Mouse (Mus musculus) spleen, postnatal 36 days (tissue): Measurements from ENCODE around the gene Ntrk2.

Source experiments
- DNase-seq, 2 experiments: peaks; one replicate each; pipeline ENCODE4 v3.0.0; 2022; ENCODE audit warnings: low spot score in 2 of 2, mixed read lengths in 1 of 2

The Ntrk2 gene

DNA sequence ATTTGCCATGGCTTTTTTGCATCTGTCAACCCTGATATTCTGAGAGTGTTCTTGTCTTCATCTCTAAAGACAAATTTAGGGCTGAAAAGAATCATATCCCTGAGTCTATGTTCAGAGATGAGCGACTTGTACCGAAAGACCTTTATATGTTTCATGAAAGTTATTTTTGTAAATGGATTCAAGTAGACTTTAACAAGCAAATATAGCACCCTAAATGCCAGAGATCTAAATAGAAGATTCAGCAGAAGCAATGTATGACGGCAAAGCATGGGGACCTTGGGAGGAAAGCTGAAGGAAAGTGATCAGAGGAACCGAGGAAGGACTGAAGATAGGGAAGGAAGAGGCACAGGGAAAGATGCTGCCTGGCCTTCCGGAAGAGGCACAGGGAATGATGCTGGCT, 303.7 kb downstream of the Ntrk2 start:
- no peak for DNase-seq

DNA sequence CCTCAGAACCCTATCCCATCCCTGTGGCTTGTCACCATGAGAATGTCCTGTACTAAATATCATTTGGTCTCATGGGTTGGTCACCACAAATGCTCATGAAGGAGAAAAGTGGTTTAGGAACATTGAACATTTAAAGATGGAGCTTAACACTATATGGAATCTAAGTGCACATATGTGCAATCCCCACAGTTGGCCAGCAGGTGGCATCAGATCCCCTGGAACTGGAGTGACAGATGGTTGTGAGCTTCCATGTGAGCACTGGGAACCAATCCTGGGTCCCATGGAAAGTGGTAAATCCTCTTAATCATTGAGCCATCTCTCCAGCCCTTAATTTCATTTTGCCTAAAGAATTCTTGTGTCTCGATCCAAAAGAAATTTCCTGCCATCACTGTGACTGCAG, 308.3 kb downstream of the Ntrk2 start:
- no peak for DNase-seq

DNA sequence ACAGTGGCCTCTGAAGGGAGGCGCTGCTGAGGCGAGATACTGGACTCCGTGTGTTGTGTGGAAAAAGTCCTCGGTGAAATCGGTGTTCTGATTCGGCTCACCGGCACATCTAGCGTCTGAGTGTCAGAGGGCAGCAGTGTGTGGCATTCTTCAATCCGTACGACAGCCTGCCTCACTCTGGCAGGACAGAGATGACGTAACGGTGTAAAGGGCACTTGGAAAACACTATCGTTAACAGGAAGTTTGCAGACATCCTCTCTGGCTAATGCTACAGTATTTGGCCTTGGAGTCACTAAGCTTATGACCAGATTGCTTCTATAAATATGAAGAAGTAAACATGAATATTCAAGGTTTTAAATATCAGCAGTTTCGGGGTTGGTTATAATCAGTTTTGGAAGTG, 309.2 kb downstream of the Ntrk2 start:
- no peak for DNase-seq

DNA sequence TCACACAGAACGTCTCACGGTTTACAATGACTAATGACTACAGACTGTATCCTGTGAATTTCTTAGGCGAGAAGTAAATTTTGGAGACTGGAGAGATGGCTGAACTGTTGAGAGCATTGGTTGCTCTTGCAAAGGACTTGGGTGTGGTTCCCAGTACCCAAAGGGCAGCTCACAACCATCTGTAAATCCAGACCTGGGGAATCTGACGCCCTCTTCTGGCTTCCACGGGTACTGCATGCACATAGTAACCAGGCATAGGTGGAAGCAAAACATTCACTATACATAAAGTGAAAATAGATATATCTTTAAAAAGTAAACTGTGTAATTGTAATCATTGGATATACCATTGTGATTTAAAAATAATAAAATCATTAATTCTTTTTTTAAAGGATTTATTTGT, 310.9 kb downstream of the Ntrk2 start:
- DNase-seq: no peak

DNA sequence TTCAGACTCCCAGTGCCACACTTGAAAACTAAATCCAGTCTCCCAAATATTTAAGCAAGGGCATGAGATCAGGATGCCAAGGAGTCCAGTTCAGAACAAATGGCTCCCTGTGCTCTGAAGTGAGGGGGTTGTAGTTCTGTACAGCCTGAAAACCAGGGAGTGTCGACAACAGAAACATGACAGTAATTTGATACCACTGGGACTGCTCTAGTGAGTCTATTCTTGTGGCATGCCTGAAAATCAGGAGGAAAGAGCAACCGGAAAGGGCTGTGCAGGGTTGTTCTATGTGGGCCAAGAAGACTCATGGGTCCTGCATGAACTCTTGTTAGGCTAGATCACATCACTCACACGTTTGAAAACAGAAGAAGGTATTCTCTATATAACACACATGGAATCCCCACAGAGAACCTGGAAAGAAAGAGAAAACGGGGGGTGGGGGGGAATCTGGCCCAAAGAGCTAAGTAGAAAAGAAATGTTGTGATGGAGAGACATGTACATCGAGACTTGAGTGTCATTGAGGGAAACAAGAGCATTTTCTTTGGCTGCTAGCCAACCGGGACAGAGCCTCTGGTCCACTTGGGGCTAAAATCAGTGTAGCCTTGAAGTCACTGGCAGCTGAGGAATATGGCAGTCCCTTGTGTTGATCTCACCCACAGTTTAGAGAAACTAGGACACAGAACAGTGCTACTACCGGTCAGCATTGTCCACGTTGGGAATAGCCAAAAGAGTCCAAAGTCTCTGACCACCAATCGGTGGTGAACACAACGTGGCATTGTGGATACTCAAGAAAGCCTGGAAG, 313.4 kb downstream of the Ntrk2 start:
- DNase-seq: no peak

DNA sequence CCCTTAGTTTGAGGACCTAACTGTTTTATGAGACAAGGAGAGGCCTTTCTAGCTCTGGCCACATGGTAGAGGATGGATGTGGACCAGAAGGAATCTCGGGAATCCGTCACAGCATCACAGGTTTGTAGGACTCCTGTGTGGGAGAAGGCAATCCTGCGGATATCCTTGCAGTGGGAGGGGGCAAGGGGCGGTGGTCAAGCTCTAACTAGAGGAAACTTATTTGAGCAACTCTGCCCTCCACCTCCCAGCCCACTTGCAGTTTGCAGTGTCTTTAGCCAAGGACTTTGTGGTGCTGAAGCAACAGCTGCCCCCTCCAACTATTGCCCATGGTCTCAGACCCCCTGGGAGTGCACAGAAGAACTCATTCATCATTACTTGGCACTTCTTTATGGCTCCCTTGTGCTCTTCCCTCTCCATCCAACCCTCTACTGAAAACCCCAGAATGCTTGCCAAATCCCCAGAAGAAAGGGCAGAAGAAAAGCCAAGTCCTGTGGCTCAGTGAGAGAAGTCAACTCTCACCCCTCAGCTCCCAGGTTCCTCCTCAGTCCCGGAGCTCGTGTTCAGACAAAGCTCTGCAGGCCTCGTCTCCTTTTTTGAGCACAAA, 336.9 kb downstream of the Ntrk2 start:
- no peak for DNase-seq

DNA sequence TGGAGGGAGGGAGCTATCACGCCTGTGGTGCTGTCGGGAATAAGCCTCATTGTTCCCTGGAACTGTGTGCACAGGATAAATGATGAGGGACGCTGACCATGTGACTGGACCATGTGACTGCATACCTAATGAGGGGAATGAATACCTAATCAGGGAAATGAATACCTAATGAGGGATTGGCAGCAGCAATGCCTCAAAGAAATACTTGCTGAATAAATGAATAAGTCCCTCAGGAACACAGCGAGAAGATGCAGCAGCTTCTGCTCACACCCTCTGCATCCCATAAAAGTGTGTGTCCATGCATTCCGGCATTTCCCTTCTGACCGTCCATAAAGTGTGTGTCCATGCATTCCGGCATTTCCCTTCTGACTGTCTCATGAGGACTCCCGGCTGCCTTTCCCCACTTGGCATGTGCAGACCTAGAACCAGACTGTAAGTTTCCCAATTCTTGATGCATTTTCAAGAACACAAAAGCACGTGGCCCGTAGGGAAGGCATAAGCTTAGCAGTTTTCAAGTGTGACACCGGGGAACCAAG, 338.0 kb downstream of the Ntrk2 start:
- no peak for DNase-seq

DNA sequence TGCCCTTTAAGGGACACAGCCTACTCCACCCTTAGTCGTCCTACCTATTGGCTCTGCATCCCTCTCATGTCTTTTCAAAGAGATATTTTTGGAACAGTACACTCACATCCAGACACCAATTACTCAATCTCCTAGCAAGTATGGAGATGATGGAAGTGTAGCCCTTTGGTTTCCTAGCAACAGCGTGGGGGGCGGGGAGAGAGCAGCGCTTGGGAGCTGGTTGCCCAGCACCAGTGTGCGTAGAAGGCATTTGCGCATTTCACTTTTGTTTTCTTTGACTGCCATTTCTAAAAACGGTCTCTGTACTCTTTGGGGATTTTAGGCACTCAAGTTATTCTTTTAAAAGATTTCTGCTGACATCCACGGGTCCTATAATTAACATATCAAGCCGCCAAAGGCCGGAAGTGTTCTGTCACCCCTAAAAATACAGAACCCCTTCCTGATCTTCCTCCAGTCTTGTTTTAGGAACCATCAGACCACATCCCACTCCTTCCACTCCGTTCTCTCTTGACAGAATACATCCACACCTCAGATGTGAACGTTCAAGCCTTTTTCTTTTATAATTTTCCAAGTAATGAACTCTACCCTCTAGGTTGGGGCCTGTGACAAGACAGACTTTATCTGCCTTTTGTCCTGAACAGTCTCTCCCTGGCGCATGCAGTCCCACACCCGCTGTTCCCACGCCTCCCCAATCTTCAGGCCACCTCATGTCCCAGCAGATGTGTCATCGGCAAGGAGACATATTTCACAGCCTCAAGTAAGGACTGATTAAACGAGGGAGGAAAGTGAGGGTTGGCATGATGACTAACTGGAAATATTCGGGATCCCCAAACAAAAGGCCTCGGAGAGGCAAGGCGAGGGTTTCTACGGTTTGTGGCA, 339.5 kb downstream of the Ntrk2 start:
- no peak for DNase-seq

DNA sequence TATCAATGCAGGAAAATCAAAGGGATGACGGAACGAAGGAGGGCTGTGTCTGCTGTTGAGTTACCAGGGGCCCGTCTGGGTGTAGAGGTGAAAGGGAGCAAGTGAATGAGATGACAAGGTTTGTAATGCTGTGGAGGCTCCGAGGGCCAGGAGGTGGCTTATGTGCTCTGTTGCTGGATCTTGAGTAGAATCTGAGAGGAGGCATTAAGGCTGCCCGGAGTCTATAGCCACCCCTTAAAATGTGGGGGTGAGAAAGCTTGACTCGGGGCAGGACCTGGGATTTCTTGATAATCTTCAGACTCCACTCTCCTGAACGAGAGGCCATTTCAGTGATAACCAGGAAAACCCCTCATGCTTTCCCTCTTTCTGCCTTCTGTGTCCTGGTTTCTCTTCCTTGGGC, 340.2 kb downstream of the Ntrk2 start:
- DNase-seq: no peak

DNA sequence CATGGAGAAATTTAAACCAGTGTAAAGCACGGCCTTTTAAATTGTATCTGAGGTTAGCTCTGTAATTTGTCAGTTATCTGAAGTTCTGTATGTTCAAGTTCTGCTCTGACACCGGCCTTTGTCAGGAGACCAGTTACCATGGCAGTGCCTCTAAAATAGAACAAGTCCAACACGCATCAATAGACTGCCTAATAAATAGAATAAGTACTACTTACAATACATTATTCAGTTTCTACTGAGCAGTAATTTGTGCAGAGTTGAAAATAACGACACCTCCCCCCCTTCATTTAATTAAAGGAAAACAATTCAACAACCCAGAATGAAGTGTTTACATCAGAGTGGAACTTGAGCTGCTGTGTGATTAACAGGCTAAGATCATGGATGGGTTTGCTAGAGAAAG, 341.6 kb downstream of the Ntrk2 start:
- no peak for DNase-seq

DNA sequence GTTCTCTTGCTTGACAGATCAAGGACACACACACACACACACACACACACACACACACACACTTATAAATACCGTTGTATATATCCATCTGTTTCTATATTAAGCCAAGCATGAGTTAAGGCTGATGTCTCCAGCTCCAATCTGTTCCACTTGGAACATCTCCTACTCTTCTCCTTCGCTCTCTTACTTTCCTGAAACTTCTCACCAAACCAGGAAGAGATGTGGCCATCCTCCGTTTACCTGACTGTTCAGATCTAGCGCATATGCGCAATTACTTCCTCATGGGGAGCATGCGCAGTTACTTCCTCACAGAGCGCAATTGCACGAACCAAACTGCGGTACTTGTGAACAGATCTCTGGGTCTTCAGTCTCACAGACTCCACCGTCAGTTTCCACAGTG, 342.4 kb downstream of the Ntrk2 start:
- DNase-seq: no peak

DNA sequence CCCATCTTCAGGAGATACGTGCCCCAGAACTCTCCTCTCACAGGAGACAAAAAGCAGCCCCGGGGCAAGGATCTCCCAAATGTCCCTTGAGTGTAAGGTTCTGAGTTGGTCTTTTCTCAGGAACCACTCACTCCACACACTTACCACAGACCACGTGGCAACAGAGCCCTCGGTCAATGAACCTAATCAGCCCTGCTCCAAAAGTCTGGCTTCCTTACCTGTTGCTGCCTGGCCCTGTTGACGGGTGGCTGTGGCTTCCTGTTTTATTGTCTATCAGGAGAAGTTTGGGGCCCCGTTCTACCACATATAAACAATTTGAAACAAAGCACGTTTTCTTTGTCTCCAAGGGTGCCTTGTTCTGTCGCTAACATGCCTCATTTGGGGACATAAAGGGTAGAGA, 357.6 kb downstream of the Ntrk2 start:
- no peak for DNase-seq

DNA sequence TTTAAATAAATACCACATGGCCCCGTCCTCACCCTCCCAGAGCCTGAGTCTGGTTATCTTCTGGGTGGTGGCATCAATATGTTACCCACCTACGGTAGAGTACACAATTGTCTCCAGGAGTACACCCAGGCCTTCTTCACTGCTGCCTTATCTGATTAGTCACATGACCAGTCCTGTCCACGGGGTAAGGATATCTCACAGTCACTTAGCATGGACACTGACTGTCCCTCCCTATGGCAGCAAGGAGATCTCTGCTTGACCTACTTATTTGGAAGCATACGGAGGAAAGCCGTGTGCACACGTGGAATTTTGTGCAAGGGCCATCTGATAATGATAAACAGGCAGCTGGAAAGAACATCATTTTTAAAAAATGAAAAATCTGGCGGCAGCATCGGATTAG, 367.5 kb downstream of the Ntrk2 start:
- DNase-seq: no peak

DNA sequence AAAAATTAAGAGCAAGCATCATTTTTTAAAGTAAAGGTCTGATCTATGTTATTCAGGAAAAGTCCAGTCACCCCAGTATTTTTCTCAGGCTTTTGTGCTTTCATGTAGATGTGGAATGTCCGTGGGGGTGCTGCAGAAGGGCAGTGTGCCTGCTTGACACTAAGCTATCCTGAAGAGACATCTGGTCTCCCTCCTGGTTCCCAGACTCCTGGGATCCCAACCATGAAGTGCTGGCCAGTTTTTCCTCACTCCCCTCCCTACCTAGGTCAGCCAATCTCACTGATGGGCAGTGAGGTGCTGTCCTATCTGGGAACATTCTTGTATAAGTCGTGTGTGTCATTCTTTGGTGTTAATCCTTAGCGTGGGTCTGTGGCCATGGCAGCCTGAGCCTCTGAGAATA, 369.7 kb downstream of the Ntrk2 start:
- no peak for DNase-seq

DNA sequence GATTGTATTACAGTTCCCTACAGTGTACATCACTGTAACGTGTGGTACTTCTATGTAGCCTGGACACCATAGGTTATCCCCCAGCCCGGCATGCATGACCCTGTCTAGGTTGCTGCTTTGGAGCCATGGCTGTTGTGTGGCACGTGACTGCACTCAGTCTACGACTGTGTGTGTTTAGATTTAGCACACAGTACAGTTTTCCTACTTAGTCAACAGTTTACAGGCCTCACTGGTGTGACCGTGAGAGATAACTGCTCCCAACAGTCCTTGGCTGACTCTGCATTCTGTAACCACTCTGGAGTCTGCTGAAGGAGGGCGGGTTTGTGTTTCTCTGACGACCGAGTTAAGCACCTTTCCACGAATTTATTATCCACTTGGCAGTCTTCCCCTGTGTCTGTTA, 370.1 kb downstream of the Ntrk2 start:
- DNase-seq: no peak

DNA sequence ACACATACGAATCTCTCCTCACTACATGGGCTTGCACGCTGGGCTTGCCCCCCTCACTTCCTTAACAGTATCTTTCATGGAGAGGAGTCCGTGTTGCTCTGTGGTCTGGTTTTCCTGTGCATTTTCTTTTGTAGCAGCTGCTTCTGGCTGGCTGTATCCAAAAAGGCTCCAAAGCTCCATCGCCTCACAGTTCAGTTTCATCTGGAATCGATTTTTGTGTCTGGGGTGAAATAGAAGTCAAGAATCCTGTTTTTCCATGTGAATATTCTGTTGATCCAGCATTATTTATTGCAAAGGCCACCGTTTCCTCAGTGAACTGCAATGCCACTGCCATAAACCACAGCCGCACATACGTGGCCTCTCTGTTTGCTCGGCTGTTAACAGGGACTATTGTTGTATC, 370.6 kb downstream of the Ntrk2 start:
- DNase-seq: no peak

DNA sequence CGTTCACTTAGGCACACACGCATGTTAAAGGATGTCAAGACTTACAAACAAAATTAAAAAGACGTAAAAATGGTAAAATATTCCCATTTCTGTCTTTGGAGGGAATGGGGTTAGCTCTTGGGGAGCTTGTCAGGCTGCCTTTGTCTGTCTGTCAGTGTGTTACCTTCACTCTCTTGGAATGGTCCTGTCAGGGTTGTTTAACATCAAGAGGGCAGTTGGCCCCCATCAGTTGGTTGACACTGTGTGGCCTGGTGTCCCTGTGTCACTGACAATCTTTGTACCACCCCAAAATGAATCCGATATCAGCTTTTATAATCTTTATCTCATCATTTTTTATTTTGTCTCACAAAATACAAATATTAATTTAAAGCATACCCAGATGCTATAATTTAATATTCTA, 373.6 kb downstream of the Ntrk2 start:
- no peak for DNase-seq

DNA sequence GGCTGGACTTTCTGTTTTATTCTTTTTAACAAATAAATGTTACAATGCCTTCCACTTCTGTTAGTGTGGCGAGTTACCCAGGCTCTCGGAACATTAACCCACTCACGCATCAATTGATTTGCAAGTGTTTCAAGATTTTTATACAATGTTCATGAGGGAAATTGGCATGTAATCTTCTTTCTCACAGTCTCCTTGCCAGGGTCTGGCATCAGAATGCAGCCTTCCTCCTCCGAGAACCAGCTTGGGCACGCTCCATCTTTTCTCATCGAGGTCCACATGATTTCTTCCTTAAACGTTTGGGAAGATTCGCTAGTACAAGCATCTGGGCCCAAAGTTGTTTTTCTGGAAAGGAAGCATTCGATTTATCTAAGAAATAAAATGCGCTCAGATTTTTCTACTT, 374.4 kb downstream of the Ntrk2 start:
- DNase-seq: no peak

DNA sequence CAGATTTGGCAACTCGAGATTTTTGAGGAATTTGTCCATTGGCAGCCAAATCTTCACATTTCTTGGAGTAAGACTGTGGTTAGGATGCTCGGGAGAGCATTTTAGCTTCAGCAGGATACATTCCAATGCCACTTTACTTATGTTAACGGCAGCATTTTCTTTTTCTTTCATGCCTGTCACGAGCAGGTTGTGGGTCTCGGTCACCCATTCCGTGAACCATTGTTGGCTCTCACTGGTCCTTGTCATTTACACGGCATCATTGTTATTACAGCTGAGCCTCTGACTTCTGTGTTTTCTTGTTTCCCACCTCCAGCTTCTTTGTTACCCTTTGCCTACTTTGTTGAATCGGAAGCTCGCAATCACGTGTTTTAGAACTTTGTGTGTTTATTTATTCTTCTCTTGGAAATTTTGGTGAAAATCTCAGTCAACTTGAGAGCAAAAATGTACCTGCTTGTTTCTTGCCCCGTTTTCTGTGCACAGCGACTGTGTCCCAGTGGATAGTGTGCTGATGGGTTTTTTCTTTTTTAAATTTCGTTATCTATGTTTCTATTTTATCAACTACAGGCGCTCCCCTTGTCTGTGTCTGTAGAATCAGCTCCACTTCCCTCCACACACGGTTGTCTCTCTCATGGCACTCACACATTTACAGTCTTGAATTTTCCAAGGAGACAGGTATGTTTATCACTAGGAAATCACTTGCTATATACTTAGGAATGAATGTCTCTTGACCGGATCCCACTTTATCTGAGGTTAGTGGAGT, 375.0 kb downstream of the Ntrk2 start:
- no peak for DNase-seq

DNA sequence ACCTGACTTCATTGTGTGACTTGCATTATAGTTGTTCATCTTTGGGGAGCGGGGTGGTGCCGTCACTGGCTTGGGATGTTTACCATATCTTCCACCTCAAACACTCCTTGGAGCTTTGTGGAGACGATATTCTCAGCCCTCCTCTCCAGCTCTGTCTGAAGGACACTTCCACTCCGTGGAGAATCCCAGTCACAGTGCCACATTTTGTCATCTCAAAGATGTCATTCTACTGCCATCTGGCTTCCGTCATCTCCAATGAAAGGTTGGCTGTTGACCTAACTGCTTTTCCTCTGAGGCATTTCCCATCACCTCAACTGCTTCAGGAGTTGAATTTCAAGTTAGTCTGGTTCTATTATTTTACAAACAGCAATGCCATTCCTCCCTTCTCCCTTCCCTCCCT, 376.3 kb downstream of the Ntrk2 start:
- DNase-seq: no peak
